Comparison of ENCODE assay signal across 17 mouse cellular contexts in genomic region chr8:8050778-8051177, GRCm38 (mm10).
DNase-seq lines count a peak whose midpoint lies in the region; ATAC-seq and TF ChIP-seq lines count a peak whose summit lies in the region.
"Had no signal": no experiment of that assay in that cellular context is flagged by ENCODE, and none has a peak within 500 bp of the region (broad histone marks: within the 10 kb centered on the region; RNA-seq: fewer than 3 reads in every experiment).

No protein-coding gene starts in this region.

- no peak overlapping the region for H3K4me3 ChIP-seq in kidney, postnatal 0 days (replicated peaks; ENCODE audit: low read depth, low read length)
- no peak overlapping the region for H3K4me3 ChIP-seq in embryonic facial prominence, embryonic 12.5 days
- no peak overlapping the region for H3K4me3 ChIP-seq in embryonic facial prominence, embryonic 14.5 days (ENCODE audit: low read depth, low read length)
- no peak overlapping the region for H3K4me3 ChIP-seq in limb, embryonic 13.5 days
- H3K4me3 ChIP-seq: erythroblast, embryonic 14.5 days; heart, embryonic 12.5 days had no signal

- DNase-seq in kidney, postnatal 0 days (ENCODE audit: low spot score), result no peak
- no peak for DNase-seq in kidney, adult 8-10 months
- no peak for DNase-seq in embryonic facial prominence, embryonic 14.5 days (ENCODE audit: low spot score)
- DNase-seq in retina, embryonic 14.5 days (ENCODE audit: low spot score), result no peak
- DNase-seq in heart, adult 9 months (ENCODE audit: low spot score in 2 of 2), result no peak
- DNase-seq: adrenal gland, postnatal 10 days; cerebellum, adult 18-20 months; kidney, postnatal 10 days; layer of hippocampus, adult 9-11 months; liver, postnatal 0 days; right cerebral cortex, adult 18-20 months; spleen, adult 18-20 months had no signal

- no peak overlapping the region for H3K4me2 ChIP-seq in kidney, postnatal 0 days (ENCODE audit: low read length)
- H3K4me2 ChIP-seq in embryonic facial prominence, embryonic 12.5 days (replicated peaks), result no peak overlapping the region
- H3K4me2 ChIP-seq in embryonic facial prominence, embryonic 14.5 days (ENCODE audit: low read depth, low read length), result no peak overlapping the region
- peak overlapping the region; percentile 12 for H3K4me2 ChIP-seq in limb, embryonic 13.5 days (replicated peaks)
- H3K4me2 ChIP-seq: heart, embryonic 12.5 days had no signal

- H3K27me3 ChIP-seq in kidney, postnatal 0 days (ENCODE audit: insufficient read depth, low read length), result no peaks in the 10 kb centered on the region
- no peaks in the 10 kb centered on the region for H3K27me3 ChIP-seq in embryonic facial prominence, embryonic 12.5 days
- no peaks in the 10 kb centered on the region for H3K27me3 ChIP-seq in embryonic facial prominence, embryonic 14.5 days (replicated peaks; ENCODE audit: control insufficient read depth, insufficient read depth, low read length)
- 0 out of 2 replicates have a peak, but pooled peaks cover 4% of the 10 kb centered on the region for H3K27me3 ChIP-seq in limb, embryonic 13.5 days
- H3K27me3 ChIP-seq: heart, embryonic 12.5 days had no signal

- no peak overlapping the region for H3K9ac ChIP-seq in kidney, postnatal 0 days (ENCODE audit: low read depth, low read length)
- no peak overlapping the region for H3K9ac ChIP-seq in embryonic facial prominence, embryonic 12.5 days
- H3K9ac ChIP-seq in embryonic facial prominence, embryonic 14.5 days (ENCODE audit: low read depth, low read length), result no peak overlapping the region
- no peak overlapping the region for H3K9ac ChIP-seq in limb, embryonic 13.5 days
- H3K9ac ChIP-seq: heart, embryonic 12.5 days; liver, postnatal 0 days had no signal

- no peaks in the 10 kb centered on the region for H3K9me3 ChIP-seq in kidney, postnatal 0 days (replicated peaks; ENCODE audit: low read length)
- H3K9me3 ChIP-seq in embryonic facial prominence, embryonic 12.5 days, result no peaks in the 10 kb centered on the region
- H3K9me3 ChIP-seq in embryonic facial prominence, embryonic 14.5 days (ENCODE audit: control insufficient read depth, low read length), result no peaks in the 10 kb centered on the region
- H3K9me3 ChIP-seq in limb, embryonic 13.5 days, result no peaks in the 10 kb centered on the region
- H3K9me3 ChIP-seq: heart, embryonic 12.5 days had no signal

- TF ChIP-seq CTCF in kidney, postnatal 0 days (IDR thresholded peaks at IDR 0.05; ENCODE audit: low read depth), result no peak

- no peaks in the 10 kb centered on the region for H3K36me3 ChIP-seq in kidney, postnatal 0 days (ENCODE audit: insufficient read depth, low read length)
- H3K36me3 ChIP-seq in embryonic facial prominence, embryonic 12.5 days, result no peaks in the 10 kb centered on the region
- H3K36me3 ChIP-seq in embryonic facial prominence, embryonic 14.5 days (ENCODE audit: control insufficient read depth, insufficient read depth, low read length), result no peaks in the 10 kb centered on the region
- H3K36me3 ChIP-seq in limb, embryonic 13.5 days, result no peaks in the 10 kb centered on the region
- H3K36me3 ChIP-seq: heart, embryonic 12.5 days had no signal

- H3K4me1 ChIP-seq in kidney, postnatal 0 days (replicated peaks; ENCODE audit: insufficient read depth, low read length), result no peaks in the 10 kb centered on the region
- H3K4me1 ChIP-seq in embryonic facial prominence, embryonic 12.5 days, result peaks cover 16% of the 10 kb centered on the region
- peaks cover 6% of the 10 kb centered on the region for H3K4me1 ChIP-seq in embryonic facial prominence, embryonic 14.5 days (ENCODE audit: control insufficient read depth, insufficient read depth, low read length)
- H3K4me1 ChIP-seq in limb, embryonic 13.5 days, result peaks cover 20% of the 10 kb centered on the region
- H3K4me1 ChIP-seq: heart, embryonic 12.5 days had no signal

- H3K27ac ChIP-seq in kidney, postnatal 0 days, result 0 out of 2 replicates have a peak overlapping the region, but pooled peaks have one; percentile 13
- peak overlapping the region; percentile 48; the same call in 1 of the 2 replicates for H3K27ac ChIP-seq in embryonic facial prominence, embryonic 12.5 days
- H3K27ac ChIP-seq in embryonic facial prominence, embryonic 14.5 days (replicated peaks; ENCODE audit: low read depth, low read length), result peak overlapping the region; percentile 62
- peak overlapping the region; percentile 65 for H3K27ac ChIP-seq in limb, embryonic 13.5 days

- ATAC-seq in kidney, postnatal 0 days (replicated peaks; ENCODE audit: low FRiP score, low read depth), result no peak
- ATAC-seq in embryonic facial prominence, embryonic 12.5 days (ENCODE audit: insufficient number of reproducible peaks, insufficient read depth, low FRiP score, low TSS enrichment), result peak; percentile 22; the same call in 1 of the 2 replicates
- no peak for ATAC-seq in embryonic facial prominence, embryonic 14.5 days (ENCODE audit: low read depth)
- ATAC-seq in limb, embryonic 13.5 days (ENCODE audit: low FRiP score, low read depth), result peak; percentile 21; the same call in 1 of the 2 replicates
- no peak for ATAC-seq in erythroblast, adult 5-6 weeks (replicated peaks; ENCODE audit: low FRiP score, poor library complexity, severe bottlenecking)
- ATAC-seq: liver, postnatal 0 days had no signal

- 62% methylated on average over 3 of the region's 3 CpGs for WGBS in kidney, postnatal 0 days
- WGBS in embryonic facial prominence, embryonic 12.5 days, result 35% methylated on average over 3 of the region's 3 CpGs
- WGBS in embryonic facial prominence, embryonic 14.5 days, result 33% methylated on average over 3 of the region's 3 CpGs
- whole genome bisulfite sequencing in limb, embryonic 13.5 days, result 35% methylated on average over 3 of the region's 3 CpGs

Comparison
In these comparisons a context has a peak if more than half of its experiments do, and no peak if none do; other contexts are left out.
1. ATAC-seq: peak in embryonic facial prominence, embryonic 12.5 days (single experiment) and limb, embryonic 13.5 days (single experiment); none in kidney, postnatal 0 days (single experiment), embryonic facial prominence, embryonic 14.5 days (single experiment) and erythroblast, adult 5-6 weeks (single experiment).
2. H3K27ac ChIP-seq: peak in every context shown above with its lines; median percentile 65 in limb, embryonic 13.5 days; 62 in embryonic facial prominence, embryonic 14.5 days; 48 in embryonic facial prominence, embryonic 12.5 days; 13 in kidney, postnatal 0 days.